Mouse (Mus musculus): ENCODE results near the gene Mrfap1. TPM values are rescaled to one million over a fixed set of nuclear protein-coding genes. Genes with fewer than 3 reads are reported as not detected.
"Not testable (repeated sequence)": the region's sequence is repeated elsewhere in the genome, so short reads cannot be mapped to it uniquely, and the experiment has no call there.

Mrfap1 gene
- polyA plus RNA-seq, 1 experiment from 2014 or later, result 302 TPM

- no peaks in the 10 kb centered on the region for H3K4me1 ChIP-seq (replicated peaks)
- H3K27ac ChIP-seq, result no peak overlapping the region
- H3K36me3 ChIP-seq, result peaks cover 62% of the 10 kb centered on the region
- H3K9me3 ChIP-seq, result no peaks in the 10 kb centered on the region
- no peak overlapping the region for H3K4me3 ChIP-seq
- no peak overlapping the region for H3K4me2 ChIP-seq
- H3K27me3 ChIP-seq, result no peaks in the 10 kb centered on the region
- no peak overlapping the region for H3K9ac ChIP-seq
- no peak for ATAC-seq (ENCODE audit: low FRiP score)
- WGBS, result 86% methylated on average over 5 of the region's 5 CpGs
These were observed 23.2 kb upstream of the Mrfap1 start for GRCm38 (mm10) chr5:36819742-36820141.

DNA sequence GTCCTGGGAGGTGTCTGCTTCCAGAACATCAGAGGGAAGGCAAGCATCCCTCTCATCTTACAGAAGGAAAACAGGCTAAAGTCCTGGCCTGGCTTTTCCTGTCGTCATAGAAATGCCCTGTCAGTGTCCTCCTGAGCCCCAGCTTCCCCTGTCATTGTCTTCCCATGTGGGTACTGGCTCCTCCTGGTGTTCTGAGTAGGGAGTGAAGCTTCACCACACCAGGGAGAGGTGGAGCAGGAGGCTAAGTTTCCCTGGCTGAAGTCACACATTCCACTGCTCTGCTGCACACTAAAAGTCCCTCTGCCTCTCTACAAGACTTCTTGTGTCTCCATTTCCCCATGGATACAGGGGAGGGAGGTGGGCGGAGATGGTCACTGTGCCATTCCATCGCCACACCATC, 21.2 kb upstream of the Mrfap1 start:
- 63% methylated on average over 3 of the region's 3 CpGs for WGBS
- 0 out of 2 replicates have a peak, but pooled peaks cover 5% of the 10 kb centered on the region for H3K4me1 ChIP-seq (replicated peaks)
- ATAC-seq (ENCODE audit: low FRiP score), result no peak
- H3K4me3 ChIP-seq, result no peak overlapping the region
- peaks cover 56% of the 10 kb centered on the region for H3K36me3 ChIP-seq
- H3K27ac ChIP-seq, result no peak overlapping the region
- H3K9me3 ChIP-seq, result no peaks in the 10 kb centered on the region
- no peak overlapping the region for H3K9ac ChIP-seq
- H3K27me3 ChIP-seq, result no peaks in the 10 kb centered on the region
- H3K4me2 ChIP-seq, result no peak overlapping the region

- Histone ChIP-seq H3K4me2 (no peak overlapping the region), H3K4me3 (no peak overlapping the region), H3K27ac (no peak overlapping the region), H3K36me3 (peaks cover 33% of the 10 kb centered on the region), H3K4me1 (replicated peaks) (0 out of 2 replicates have a peak, but pooled peaks cover 5% of the 10 kb centered on the region), H3K9ac (no peak overlapping the region), H3K27me3 (no peaks in the 10 kb centered on the region), H3K9me3 (no peaks in the 10 kb centered on the region)
- no peak for ATAC-seq (ENCODE audit: low FRiP score)
- WGBS, result 79% methylated on average over 6 of the region's 6 CpGs
These were observed 18.0 kb upstream of the Mrfap1 start for GRCm38 (mm10) chr5:36814554-36814953.

- H3K4me1 ChIP-seq (replicated peaks), result 0 out of 2 replicates have a peak, but pooled peaks cover 5% of the 10 kb centered on the region
- no peak overlapping the region for H3K4me2 ChIP-seq
- no peak overlapping the region for H3K9ac ChIP-seq
- 28% methylated on average over 3 of the region's 3 CpGs for WGBS
- no peaks in the 10 kb centered on the region for H3K9me3 ChIP-seq
- no peak overlapping the region for H3K27ac ChIP-seq
- H3K27me3 ChIP-seq, result no peaks in the 10 kb centered on the region
- peak; percentile 54; the same call in 1 of the 2 replicates for ATAC-seq (ENCODE audit: low FRiP score)
- peaks cover 21% of the 10 kb centered on the region for H3K36me3 ChIP-seq
- no peak overlapping the region for H3K4me3 ChIP-seq
These were observed 14.8 kb upstream of the Mrfap1 start for GRCm38 (mm10) chr5:36811413-36811812.

DNA sequence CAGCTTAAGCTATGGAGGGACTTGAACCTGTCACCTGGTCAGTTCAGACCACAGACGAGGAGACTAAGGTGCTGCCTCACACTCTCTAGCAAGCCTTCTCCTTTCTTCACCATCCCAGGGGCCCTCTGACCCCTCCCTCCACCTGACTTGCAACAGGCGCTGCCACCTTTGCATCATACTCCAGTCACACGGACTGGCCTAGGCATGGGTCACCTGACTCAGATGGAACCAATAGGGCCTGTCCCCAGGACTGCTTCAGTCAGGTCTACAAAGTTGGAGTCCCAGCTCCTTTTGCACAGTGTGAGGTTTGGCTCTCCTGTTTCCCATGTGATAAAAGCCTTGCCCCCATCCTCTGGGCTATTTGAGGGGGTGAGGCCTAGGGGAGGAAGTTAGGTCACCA, 14.1 kb upstream of the Mrfap1 start:
- Histone ChIP-seq H3K36me3 (peaks cover 18% of the 10 kb centered on the region), H3K9ac (no peak overlapping the region), H3K4me2 (no peak overlapping the region), H3K27me3 (no peaks in the 10 kb centered on the region), H3K4me1 (replicated peaks) (0 out of 2 replicates have a peak, but pooled peaks cover 5% of the 10 kb centered on the region), H3K9me3 (no peaks in the 10 kb centered on the region), H3K27ac (no peak overlapping the region), H3K4me3 (no peak overlapping the region)
- WGBS, result 91% methylated on average over 3 of the region's 3 CpGs
- no peak for ATAC-seq (ENCODE audit: low FRiP score)

DNA sequence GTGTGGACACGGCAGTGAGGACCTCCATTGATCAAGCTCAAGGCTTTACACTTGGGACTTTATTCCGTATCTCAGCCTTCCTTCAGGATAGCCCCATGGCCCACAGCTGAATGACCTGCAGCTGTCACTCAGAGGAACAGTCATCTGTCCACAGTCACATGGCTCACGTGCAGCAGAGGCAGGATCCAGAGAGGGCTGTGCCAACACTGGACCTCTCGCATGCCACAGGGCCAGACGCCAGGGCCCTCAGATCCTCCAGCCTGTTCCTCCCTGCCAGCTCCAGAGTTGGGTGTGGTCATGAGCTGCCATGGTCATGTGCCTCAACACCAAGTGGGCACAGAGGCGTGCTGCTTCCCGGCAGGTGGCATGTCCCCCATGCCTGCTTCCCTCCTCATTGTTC, 12.6 kb upstream of the Mrfap1 start:
- H3K36me3 ChIP-seq, result peaks cover 6% of the 10 kb centered on the region
- no peak overlapping the region for H3K4me2 ChIP-seq
- H3K4me3 ChIP-seq, result no peak overlapping the region
- 0 out of 2 replicates have a peak, but pooled peaks cover 5% of the 10 kb centered on the region for H3K4me1 ChIP-seq (replicated peaks)
- ATAC-seq (ENCODE audit: low FRiP score), result no peak
- H3K27ac ChIP-seq, result no peak overlapping the region
- H3K9me3 ChIP-seq, result no peaks in the 10 kb centered on the region
- no peaks in the 10 kb centered on the region for H3K27me3 ChIP-seq
- no peak overlapping the region for H3K9ac ChIP-seq
- 88% methylated on average over 7 of the region's 7 CpGs for WGBS

GRCm38 (mm10) chr5:36807106-36807505, 10.5 kb upstream of the Mrfap1 start:
- Histone ChIP-seq H3K27me3 (no peaks in the 10 kb centered on the region), H3K9me3 (no peaks in the 10 kb centered on the region), H3K4me3 (no peak overlapping the region), H3K4me2 (no peak overlapping the region), H3K36me3 (no peaks in the 10 kb centered on the region), H3K9ac (no peak overlapping the region), H3K27ac (no peak overlapping the region), H3K4me1 (replicated peaks) (no peaks in the 10 kb centered on the region)
- WGBS, result 29% methylated on average over 5 of the region's 5 CpGs
- ATAC-seq (ENCODE audit: low FRiP score), result no peak

DNA sequence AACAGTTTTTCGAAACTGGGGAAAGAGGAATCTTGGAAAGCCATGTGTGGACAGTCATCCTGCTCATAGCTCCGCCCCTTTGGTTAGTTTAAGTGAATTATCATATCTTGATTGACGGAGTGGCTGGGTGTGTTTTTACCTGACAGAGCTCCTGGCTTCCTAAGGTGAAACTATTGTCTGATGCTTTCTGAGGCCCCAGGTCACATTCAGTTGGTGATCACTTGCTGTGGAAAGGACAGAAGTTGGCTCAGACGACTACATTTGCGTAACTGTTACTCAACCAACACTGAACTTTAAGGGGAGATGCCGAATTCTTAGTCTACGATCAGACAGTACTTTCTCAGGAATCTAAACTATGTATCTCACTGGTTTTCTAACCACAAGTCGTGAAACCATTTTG, 719 bp upstream of the Mrfap1 start:
- H3K27ac ChIP-seq, result peak overlapping the region; percentile 96; the same call in 1 of the 2 replicates
- 59% methylated on average over 8 of the region's 8 CpGs for WGBS
- peak overlapping the region; percentile 89; the same call in 1 of the 2 replicates for H3K9ac ChIP-seq
- peaks cover 13% of the 10 kb centered on the region for H3K36me3 ChIP-seq
- peaks cover 14% of the 10 kb centered on the region for H3K4me1 ChIP-seq (replicated peaks)
- peaks cover 6% of the 10 kb centered on the region; the same call in 1 of the 2 replicates for H3K27me3 ChIP-seq
- H3K4me3 ChIP-seq, result peak overlapping the region; percentile 68
- no peak for ATAC-seq (ENCODE audit: low FRiP score)
- no peaks in the 10 kb centered on the region for H3K9me3 ChIP-seq
- H3K4me2 ChIP-seq, result peak overlapping the region; percentile 60

DNA sequence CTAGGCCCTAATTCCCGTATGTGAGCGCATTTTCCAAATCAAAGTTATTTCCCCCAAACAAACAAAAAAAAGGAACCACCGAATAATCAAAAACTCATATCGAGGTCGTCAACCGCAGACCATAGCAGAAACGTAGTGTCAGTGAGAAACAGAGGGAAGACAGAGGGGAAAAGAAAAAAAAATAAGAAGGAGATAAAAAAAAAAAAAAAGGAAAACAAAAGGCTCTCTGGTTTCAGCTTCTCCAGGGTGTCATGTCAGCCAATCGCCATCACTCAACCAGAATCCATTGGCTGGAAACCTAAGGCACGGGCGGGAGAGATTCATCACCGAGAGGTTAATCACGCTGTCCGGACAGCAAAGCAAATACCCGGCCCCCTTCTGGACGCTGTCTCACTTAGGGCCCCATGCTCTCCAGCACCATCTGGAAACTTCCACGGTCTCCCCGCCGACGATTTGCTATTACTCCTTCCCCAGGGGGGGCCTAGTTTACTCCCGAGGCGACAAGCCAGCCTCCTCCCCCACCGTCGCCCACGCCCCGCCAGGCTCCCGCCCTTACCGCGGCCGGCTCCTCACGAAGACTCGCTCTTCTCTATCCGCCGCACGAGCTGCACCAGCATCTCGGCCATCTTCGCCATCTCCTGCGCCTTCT, 801 bp downstream of the Mrfap1 start:
- not testable (repeated sequence) for H3K9me3 ChIP-seq, H3K27me3 ChIP-seq
- H3K4me3 ChIP-seq, result peak overlapping the region; percentile 68
- WGBS, result 5% methylated on average over 35 of the region's 37 CpGs
- H3K4me1 ChIP-seq (replicated peaks), result peaks cover 14% of the 10 kb centered on the region
- H3K9ac ChIP-seq, result peak overlapping the region; percentile 89
- H3K4me2 ChIP-seq, result peak overlapping the region; percentile 60
- peak; percentile 71 for ATAC-seq (ENCODE audit: low FRiP score)
- H3K27ac ChIP-seq, result peak overlapping the region; percentile 96
- peaks cover 13% of the 10 kb centered on the region for H3K36me3 ChIP-seq

DNA sequence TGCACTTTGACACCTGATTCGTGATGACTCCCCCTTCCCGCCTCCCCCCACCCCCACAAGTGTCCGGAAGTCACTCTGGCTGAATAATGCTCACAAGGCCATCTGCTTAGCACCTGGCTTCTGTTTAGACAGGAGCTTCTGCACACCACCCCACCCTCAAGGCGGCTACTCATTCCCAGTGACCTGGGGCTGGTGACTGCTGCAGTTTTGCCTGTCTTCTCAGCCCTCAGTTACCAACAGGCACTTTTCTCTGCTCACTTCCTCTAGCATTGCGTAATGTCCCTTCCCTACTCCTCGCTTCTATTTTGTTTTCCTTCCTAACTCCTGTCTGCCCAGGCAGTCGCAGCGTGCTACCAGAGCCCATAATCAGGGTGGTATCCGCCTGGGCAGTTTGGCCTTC, 4.7 kb downstream of the Mrfap1 start:
- Histone ChIP-seq H3K9me3 (no peaks in the 10 kb centered on the region), H3K27ac (no peak overlapping the region), H3K4me1 (replicated peaks) (peaks cover 9% of the 10 kb centered on the region), H3K4me3 (no peak overlapping the region), H3K4me2 (no peak overlapping the region), H3K9ac (no peak overlapping the region), H3K36me3 (peaks cover 13% of the 10 kb centered on the region), H3K27me3 (no peaks in the 10 kb centered on the region)
- WGBS, result 91% methylated on average over 9 of the region's 9 CpGs
- no peak for ATAC-seq (ENCODE audit: low FRiP score)

GRCm38 (mm10) chr5:36786052-36786451, 10.5 kb downstream of the Mrfap1 start:
- Histone ChIP-seq H3K27me3 (no peaks in the 10 kb centered on the region), H3K4me1 (replicated peaks) (no peaks in the 10 kb centered on the region), H3K4me3 (no peak overlapping the region), H3K27ac (no peak overlapping the region), H3K36me3 (no peaks in the 10 kb centered on the region), H3K9me3 (no peaks in the 10 kb centered on the region), H3K9ac (no peak overlapping the region), H3K4me2 (no peak overlapping the region)
- WGBS, result 93% methylated on average over 5 of the region's 5 CpGs
- no peak for ATAC-seq (ENCODE audit: low FRiP score)

- Histone ChIP-seq H3K27me3 (no peaks in the 10 kb centered on the region), H3K27ac (no peak overlapping the region), H3K9me3 (0 out of 2 replicates have a peak, but pooled peaks cover 3% of the 10 kb centered on the region), H3K4me3 (no peak overlapping the region), H3K9ac (no peak overlapping the region), H3K4me2 (no peak overlapping the region), H3K36me3 (no peaks in the 10 kb centered on the region), H3K4me1 (replicated peaks) (no peaks in the 10 kb centered on the region)
- no peak for ATAC-seq (ENCODE audit: low FRiP score)
- WGBS, result 83% methylated on average over 2 of the region's 2 CpGs
These were observed 17.1 kb downstream of the Mrfap1 start for GRCm38 (mm10) chr5:36779512-36779911.

DNA sequence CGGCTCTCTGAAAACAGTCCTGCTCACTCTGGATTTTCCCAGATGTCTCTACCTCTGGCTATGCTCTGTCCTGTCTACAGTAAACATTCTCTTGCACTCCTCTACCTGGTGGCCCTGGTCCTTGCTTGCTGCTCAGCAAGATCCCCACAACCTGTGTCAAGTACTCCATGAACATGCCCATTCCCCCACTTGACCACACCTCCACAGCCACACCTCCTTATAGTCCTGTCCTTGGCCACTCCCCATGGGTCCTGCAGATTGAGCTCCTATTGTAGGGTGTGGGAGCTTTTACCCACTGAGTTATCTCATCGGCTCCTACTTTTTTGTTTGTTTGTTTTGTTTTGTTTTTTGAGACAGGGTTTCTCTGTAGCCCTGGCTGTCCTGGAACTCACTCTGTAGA, 17.7 kb downstream of the Mrfap1 start:
- no peaks in the 10 kb centered on the region for H3K4me1 ChIP-seq (replicated peaks)
- no peak overlapping the region for H3K27ac ChIP-seq
- 90% methylated on average over 1 of the region's 2 CpGs for WGBS
- no peak overlapping the region for H3K4me3 ChIP-seq
- H3K9ac ChIP-seq, result no peak overlapping the region
- no peaks in the 10 kb centered on the region for H3K27me3 ChIP-seq
- H3K36me3 ChIP-seq, result no peaks in the 10 kb centered on the region
- no peak for ATAC-seq (ENCODE audit: low FRiP score)
- 0 out of 2 replicates have a peak, but pooled peaks cover 3% of the 10 kb centered on the region for H3K9me3 ChIP-seq
- H3K4me2 ChIP-seq, result no peak overlapping the region
